Mouse (Mus musculus): Measurements from ENCODE around the gene Bpifb4.

DNA sequence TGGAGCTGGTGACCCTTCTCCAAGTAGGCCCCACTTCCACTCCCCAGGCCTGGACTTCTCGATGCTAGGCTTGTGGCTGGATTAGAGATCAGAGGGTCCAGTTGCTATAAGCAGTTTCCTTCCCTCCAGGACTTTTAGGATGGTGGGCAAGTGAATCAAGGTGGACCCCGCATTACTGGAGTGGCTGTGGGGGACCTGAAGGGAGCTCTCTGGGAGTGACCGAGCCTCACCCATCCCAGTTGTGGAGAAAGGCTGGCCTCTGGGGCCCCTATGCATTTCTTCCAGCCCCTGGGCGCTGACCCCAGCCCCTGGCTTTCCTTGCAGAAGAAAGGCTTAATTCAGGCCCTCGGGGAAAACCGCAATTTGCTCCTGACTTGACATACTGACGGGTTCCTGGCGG lies 20.1 kb upstream of the Bpifb4 start, which contains the start of gene Bpifb3:
- TF ChIP-seq CTCF (conservative IDR thresholded peaks at IDR 0.05 in 1 of 2, IDR thresholded peaks at IDR 0.05 in 1 of 2; ENCODE audit: low read depth in 2 of 2, low read length in 2 of 2) (no peak), TBP (conservative IDR thresholded peaks at IDR 0.05; ENCODE audit: low read depth, low read length) (no peak), MAX (IDR thresholded peaks at IDR 0.05; ENCODE audit: low read length) (no peak), EP300 (IDR thresholded peaks at IDR 0.05; ENCODE audit: low read length) (no peak), RAD21 (IDR thresholded peaks at IDR 0.05; ENCODE audit: low read depth, low read length) (no peak), POLR2A (IDR thresholded peaks at IDR 0.05; ENCODE audit: low read depth, low read length) (no peak), BHLHE40 (IDR thresholded peaks at IDR 0.05; ENCODE audit: low read depth, low read length) (no peak), USF1 (IDR thresholded peaks at IDR 0.05; ENCODE audit: low read depth, low read length) (no peak), NELFE (IDR thresholded peaks at IDR 0.05; ENCODE audit: low read depth, low read length) (no peak), CHD1 (IDR thresholded peaks at IDR 0.05; ENCODE audit: low read depth, low read length) (no peak), NRF1 (IDR thresholded peaks at IDR 0.05; ENCODE audit: low read depth, low read length) (no peak), JUND (conservative IDR thresholded peaks at IDR 0.05; ENCODE audit: low read depth, low read length) (no peak), TCF12 (IDR thresholded peaks at IDR 0.05; ENCODE audit: low read depth, low read length) (no peak), GABPA (IDR thresholded peaks at IDR 0.05; ENCODE audit: insufficient replicate concordance, low read depth, low read length) (no peak)
